Mouse (Mus musculus): ENCODE results near the gene Fbxl2.

The Fbxl2 gene

DNA sequence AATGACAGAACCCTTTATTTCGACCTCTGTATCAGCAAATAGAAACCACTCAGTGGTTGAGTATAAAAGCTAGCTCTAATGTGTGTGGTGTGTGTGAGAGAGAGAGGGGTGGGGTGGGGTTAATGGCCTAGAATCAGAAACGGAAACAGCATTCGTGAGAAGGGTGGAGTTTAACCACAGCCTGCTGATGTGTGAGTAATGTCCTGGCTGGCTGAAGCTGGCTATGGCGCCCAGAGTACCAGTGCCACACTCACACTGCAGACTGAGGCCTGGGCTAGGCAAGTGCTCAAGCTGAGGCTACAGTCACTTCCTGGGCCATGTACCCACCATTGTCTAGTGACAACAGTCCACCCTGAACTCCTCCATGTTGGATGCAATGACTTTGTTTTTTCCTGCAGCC is 29.6 kb downstream of the Fbxl2 start:
- DNase-seq: no peak

DNA sequence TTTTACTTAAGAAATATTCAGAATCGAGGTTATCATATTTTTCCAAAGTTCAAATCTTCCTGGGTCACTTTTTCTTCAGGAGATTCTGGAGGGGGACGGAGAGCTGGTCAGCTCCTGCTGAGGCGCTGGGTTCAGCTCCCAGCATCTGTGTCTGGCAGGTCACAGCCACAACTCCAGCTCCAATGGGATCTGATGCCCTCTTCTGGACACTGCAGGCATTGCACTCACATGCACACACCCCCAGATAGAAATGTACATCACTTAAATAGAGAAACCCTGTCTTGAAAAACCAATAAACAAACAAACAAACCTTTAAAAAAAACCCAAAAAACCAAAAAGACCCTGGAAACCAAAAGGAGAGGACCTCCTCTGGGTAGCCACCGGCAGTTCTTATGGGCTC is 30.3 kb downstream of the Fbxl2 start:
- peak; percentile 64 for DNase-seq

DNA sequence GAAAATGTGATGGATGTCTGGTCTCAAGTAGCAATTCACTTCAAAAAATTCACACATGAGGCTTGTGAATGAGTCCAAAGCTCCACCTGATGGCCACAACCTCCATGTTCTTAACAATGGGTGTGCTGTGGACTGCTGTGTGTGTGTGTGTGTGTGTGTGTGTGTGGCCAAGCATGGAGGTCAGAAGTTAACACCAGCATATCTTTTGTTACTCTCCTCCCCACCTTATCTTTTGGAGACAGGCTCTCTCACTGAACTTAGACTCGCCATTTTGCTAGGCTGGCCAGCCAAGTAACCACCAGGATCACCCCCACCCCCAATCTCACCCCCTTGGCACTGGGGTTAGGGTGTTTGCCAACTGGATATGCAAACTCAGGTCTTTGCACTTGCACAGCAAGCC is 32.0 kb downstream of the Fbxl2 start:
- DNase-seq: no peak

DNA sequence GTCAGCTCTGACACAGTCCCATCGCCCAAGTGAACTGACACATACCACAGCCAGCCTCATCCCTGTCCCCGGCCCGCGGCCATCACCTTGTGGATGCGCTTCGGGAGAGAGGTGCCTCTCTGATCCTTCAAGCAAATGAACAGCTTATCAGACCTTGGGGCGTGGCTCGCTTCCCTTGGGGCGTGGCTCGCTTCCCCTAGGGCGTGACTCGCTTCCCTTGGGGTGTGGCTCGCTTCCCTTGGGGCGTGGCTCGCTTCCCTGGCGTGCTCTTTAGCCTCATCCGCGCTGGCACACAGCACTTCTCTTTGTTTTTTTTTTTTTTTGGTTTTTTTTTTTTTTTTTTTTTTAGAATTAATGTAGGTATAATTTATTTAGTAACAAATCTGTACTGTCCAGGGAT is 34.8 kb downstream of the Fbxl2 start:
- DNase-seq: no peak

DNA sequence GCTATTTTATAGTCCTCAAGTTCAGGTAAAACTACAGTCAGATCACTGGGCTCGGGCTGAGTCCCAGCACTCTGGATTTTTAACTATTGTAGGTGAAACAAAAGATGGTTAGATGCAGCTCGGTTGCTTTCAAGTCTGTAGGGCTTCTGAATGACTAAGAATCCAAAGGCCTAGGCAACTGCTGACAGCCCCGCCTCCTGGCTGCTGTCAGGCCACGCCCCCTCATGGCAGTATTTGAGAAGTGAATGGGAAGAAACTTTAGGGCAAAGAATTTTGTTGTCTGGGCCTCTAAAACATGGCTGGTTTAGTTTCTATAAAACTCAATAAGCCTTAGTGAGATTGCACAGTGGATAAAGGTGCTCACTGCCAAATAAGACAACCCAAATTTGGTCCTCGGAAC is 36.5 kb downstream of the Fbxl2 start:
- peak; percentile 31 for DNase-seq

DNA sequence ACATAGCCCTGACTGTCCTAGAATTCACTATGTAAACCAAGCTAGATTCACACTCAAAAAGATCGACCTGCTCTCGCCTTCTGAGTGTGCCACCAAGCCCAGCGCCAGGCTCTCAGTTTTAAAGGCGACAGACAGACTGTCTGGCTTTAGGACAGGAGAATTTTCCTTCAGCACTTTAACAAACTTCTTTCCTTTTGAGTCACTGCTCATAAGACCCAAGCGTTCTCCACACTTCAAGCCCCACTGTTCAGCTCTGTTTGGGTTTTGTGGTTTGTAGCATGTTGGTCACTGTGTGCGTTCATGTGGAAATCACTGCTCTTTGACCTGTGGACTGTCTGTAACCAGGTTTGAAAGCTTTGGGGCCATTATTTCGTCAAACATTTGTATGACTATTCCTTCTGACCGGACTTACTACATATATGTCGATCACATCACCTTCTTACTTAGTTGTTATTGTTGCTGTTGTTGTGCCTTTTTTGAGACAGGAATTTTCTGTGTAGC is 38.1 kb downstream of the Fbxl2 start:
- DNase-seq: no peak

DNA sequence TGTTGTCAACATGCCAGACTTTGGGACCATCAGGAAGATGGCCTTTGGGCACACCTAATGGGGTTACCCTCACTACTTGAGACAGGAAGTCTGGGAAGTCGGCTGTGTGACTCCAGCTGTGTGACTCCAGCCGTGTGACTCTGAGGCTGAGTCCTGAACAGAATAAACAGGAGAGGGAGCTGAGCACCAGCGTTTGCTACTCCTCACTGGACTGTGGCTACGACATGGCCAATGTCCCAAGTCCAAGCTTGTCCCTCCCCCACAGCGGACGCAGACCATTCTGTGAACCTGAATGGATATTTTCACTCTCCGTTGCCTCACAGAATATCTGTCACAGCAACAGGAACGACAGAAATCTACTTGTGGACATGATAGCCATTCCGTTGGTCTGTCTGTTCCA is 39.2 kb downstream of the Fbxl2 start:
- DNase-seq: no peak

DNA sequence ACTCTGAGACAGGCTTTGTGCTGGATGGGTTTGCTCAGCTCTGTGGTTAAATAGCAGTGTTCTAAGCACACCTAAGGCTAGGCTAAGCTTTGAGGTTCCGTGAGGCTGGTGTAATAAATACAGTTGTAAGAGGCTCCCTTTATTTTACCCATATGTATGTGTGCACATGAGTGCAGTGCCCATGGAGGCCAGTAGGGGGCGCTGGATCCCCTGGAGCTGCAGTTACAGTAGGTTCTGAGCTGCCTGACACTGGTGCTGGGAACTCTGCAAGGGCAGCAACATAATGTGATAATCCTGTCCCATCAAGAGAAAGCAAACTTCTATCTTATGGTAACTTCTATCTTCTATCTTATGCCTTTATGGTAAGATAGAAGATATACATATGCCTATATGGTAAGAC is 47.7 kb downstream of the Fbxl2 start:
- DNase-seq: no peak

DNA sequence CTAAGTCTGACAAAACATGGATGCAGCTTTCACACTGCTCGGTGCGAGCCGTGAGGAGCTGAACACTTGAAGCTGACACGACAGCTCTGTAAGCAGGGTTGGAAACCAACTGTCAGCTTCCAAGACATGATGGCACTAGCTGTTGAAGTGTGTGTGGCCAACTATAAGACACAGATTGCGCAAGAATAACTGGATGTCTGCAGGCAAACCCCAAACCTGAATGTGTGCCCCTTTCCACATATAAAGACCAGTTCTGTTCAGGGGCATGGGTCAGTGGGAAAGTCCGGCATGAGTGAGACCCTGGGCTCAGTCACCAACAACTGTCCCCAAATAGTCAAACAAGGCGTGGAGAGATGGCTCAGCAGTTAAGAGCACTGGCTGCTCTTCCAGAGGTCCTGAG is 53.2 kb downstream of the Fbxl2 start:
- DNase-seq: no peak

DNA sequence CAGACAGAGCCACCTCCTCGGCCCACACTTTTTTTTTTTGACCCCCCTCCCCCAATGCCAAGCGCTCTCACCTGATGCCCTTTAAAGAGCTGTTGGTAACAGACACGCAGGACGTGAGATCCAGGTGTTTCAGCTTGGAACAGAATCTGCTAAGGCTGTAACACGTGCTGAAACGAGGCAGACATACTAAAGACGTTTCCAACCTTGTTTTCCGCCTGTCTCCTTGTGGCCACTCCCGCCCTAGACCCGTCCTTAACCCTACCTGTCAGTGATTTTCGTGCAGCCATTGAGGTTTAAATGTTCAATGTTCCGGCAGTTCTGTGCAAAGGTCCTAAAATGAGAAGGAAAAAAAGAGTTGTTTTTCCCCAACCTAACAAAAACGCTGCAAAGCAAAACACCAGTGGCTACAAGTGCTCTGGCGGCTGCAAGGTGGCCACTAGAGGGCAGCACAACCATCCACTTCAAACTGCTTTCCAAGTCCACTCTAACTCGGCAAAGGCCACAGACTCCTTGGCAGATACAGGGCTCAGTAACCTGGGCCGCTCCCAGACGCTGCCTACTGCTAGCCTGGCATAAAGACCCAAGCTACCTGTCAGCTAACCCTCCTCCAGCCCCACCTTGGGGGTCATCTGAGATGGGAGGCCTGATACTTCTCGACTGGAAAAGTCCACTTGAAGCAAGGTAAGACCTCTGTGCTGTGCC is 55.3 kb downstream of the Fbxl2 start:
- peak; percentile 90 for DNase-seq

DNA sequence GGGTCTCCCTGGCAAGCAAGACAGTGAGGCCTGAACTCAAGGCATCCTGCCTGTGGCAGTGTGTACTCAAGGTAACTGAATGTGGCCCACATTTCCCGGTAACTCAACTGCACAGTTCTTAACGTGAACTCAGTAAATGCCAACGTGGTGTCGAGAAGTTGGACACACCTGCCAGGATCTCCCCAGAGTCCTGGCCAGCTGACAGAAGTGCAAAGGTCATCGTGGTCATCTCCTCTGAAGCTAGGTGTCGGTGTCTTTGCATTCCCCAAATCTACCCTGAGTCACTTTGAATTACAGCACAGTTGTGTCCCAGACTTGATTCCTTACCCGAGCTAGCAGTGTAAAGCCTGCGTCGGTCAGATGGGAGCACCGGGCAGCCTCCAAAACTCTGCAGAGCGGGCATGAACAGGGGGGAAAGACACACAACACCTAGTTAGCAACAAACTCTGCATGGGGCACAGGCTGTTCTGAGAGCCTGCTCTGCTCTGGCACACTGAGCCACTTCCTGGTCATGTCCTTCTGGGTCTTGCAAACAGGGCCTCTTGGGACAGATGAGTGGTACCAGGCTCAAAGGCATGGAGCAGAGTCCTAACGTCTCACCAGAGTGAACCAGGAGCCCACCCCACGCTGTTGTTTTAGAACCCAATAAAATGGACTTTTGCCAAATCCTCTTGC is 60.9 kb downstream of the Fbxl2 start:
- DNase-seq: no peak

DNA sequence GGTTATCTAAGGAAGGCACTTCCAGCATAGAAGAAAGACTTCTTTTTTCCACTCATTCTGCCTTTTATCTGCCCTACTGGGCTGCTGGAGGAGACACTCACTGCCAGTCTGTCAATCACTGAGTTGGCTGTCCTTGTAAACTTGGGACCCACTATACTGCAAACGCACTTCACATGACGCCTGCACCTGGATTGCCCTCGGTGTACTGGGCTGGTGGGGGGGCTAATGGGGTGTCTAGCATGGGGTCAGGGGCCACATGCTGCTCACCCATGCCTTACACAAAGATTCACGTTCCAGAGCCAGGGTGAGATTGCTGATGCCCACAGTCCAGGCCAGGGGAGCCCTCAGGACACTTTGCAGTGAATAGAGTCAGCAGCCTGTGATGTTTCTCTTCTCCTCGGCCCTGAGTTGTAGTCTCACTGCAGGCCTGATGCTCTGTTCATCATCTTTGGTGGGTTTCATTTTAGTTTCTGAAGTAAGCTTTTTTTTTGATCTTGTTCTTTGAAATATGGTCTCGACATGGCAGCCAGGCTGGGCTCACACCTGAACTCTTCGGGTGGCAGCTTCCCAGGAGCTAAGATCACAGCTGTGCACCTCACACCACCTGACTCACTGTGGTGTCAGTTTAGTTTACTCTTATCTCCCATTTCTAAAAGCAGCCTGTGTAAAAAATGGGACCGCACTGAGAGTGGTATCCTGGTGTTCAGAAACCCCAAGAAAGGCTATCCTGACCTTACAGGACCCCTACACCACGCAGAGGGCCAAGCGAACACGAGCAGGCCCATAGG is 62.9 kb downstream of the Fbxl2 start:
- DNase-seq: peak; percentile 44

DNA sequence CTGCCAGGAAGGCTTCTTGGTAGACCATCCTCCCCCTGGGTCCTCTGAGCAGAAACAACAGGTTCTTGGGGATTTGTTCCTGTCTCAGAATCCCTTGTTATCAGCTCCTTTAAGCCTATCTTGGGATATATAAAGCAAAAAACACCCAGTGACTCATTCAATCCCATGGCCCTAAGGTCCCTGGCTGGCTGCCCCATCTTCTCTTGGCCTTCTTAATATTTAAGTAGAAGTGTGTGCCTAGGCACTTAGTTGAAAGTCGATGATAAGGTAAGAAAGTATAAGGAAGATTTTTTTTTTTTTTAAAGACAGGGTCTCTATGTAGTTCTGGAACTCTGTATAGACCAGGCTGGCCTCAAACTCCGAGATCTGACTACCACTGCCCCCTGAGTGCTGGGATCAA is 63.5 kb downstream of the Fbxl2 start:
- DNase-seq: no peak

DNA sequence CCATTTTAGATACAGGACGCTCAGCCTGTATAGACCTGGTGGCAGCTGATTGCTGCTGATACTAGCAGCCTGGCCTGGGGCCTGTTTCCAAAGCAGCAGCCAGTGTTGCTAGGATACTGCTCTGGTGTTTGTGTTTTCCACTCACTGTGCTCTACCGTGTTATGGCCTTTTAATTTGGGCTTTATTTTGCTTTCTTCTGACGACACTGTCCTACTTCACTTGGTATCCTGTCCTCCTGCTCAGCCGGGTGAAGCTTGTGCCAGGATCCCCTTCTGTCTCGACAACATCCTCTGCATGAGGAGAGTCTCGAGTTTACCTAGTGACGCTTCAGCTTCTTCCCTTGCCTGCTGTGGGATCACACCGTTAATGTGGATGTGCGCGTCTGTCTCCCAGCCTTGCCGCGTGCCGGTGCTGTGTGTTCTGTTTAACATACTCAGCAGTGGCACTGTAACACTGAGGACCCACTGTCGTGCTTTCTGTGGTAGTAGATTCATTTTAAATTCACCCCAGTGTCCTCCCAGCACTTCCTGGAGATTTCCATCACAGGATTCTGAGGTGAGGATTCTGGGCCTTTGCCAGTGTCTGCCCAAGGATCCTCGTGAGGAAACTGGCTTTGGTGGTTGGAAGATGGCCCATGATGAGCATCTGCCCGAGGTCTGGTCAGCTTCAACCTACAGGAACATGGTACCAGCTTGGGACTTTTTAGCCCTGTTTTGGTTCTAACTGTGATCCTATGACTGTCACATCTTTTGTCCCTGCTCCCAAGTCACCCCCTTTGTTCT is 64.7 kb downstream of the Fbxl2 start:
- DNase-seq: no peak

DNA sequence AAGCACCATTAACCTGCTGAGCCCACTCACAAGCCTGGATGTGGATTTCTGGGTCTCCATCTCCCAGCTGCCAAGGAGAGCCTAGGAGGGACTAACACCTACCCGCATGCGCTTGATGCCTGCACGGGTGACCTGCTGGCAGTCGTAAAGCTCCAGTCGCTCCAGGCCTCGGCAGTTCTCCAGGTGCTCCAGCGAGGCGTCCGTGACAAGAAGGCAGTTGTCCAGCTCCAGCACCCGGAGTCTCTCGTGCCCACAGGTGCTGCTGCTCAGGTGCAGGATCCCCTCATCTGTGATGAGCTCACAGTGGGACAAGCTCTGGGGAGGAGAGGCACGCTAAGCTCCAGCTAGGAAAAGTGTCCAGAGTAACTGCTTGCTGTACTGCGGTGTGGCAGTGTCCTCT is 66.6 kb downstream of the Fbxl2 start:
- DNase-seq: no peak

DNA sequence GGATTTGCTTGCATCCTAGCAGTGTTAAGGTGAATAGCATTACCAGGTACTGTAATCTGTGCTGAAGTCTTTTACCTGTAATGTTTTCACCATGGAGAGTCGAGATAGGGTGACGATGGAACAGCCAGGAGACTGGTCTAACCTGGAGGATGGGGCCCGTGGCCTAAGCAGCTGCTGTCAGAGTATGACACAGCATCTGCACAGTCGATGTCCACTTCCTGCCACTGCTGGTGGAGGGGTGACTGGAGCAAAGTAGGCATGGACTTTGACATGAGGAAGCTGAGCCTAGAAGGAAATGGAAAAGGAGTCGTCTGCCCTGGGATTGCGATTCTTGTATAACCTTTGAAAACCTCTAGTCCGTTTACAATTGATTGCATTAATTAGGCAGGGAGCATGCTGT is 67.3 kb downstream of the Fbxl2 start:
- DNase-seq: no peak

DNA sequence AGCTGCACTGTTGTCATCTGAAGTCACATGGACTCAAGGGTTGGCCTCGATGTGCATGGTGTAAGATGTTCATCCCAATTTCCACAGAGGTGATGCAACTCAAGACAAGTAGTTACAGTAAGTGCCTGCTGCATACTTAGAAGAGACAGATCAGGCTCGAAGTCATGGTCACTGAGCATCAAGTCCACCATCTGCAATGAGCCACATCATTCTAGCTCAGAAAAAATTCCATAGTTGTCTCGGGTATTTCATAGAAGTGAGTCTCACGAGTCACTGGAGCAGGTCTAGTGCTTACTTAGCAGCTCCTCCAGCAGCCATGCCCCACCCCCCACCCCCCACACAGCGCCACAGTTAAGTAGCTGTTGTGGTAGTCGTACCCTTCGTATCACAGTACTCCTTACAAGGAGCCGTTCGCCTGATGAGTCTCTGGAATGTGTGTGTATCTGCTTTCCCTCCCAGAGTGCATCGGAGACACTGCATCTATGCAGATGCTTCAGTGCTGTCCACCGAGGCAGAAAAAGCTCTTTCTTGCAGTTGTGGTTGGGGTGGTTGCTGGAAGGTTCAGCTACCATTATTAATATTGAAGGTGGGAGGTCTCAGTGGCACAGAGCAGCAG is 68.7 kb downstream of the Fbxl2 start:
- no peak for DNase-seq

DNA sequence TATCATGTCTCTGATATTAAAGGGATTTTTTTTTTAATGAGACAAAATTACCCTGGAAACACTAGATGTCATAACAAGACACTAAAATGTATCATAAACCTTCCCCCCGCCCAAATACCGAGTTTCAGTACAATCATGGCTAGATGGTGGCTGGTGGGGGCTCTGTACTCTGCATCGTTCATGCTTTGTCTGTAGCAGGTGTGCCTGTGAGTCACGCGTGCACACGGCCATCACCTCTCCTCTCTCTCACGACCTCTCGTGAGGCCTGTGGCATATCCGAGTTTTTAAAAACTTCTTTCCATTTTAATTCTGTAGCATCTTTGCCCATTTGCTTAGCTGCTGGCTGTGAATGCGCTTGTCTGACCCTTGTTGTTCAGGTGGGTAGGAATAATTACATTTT is 69.7 kb downstream of the Fbxl2 start:
- no peak for DNase-seq

DNA sequence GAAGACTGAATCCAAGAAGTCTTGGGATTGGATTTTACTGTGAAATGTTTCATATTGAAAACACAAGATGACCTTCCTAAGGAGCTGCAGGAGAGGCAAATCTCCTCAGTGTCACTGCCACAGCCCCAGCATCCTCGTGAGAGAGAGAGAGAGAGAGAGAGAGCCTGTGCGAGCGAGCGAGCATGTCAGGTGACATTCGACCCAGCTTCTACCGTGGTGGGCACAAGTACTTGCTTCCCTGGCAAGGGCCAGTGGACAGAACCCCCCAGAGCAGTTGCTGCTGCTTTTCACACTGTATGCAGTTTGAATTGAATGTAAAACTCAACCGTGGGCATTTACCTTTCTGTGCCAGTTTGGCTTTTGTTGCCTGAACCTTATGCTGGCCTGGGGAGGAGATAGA is 70.5 kb downstream of the Fbxl2 start:
- no peak for DNase-seq

DNA sequence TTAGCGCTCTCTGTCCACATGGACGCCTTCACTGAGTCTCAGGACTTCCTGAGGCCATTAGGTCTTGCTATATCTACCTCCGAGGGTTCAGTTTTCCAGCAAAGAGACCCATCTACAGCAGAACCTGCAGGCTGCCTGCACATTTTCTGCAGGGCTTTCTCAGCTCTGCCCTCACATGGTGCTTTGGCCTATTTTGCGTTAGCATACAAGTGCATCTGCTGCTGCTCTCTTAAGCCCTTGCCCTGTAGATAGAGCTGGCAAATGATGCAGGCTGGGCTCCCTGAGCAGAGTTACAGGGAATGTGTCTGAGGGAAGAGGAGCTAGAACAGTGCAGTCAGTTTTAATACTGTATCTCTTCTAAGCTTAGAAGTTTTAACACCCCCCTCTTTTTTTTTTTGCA is 71.0 kb downstream of the Fbxl2 start:
- DNase-seq: no peak

DNA sequence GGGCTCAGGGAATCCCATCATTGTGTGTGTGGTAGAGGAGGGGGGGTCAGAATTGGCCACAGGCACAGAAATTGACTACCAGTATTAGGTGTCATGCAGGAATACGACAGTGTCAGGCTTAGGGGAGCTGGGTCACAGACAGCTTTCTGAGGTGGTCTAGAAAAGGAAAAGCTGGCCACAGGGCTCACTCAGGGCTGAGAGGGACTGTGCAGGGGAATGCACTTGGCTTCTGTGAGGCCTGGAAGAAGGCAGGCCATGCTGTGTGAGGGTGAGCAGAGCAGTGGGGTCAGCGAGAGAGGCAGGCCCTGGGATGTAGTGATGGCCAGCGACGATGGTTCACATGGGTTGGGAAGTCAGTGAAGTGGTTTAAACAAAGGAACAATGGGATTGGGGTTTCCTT is 72.1 kb downstream of the Fbxl2 start:
- DNase-seq: no peak

DNA sequence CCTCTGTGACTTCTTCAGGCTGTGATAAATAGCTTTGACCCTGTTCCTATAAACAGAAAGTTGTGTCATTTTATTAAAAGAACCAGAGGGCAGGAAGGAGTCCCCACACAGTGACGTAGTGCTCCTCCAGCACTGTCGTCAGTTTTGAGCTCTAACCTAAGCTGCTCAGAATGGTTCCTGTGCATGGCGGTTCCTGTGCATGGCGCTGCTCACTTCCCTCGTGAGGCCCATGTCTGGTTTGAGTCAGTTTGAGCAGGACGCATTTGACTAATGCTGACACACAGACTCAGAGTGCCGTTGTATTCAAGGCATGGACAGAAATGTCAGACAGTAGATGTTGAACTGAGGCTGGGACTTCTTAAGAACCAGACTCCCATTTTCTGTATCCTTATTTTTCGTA is 74.4 kb downstream of the Fbxl2 start:
- no peak for DNase-seq

DNA sequence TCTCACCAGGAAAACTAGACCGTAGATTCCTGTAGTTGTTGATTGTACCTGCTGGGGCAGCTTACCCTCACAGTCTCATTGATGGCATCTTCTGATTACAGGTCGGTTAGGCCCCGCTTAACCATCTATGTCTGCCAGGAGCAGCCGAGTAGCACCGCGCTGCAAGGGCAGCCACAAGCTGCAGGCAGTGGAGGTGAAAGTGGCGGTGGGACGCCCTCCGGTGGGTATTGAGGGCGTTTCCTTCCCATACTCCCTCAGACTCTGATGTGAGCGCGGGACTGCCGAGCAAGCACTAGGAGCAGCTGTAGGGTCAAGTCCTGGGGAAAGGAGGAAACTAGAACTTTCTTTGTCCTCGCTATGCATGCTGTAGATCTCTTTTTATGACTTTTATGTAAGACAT is 76.0 kb downstream of the Fbxl2 start:
- DNase-seq: peak; percentile 20
